Mouse (Mus musculus): ENCODE data around the gene Kcnab2.

DNA sequence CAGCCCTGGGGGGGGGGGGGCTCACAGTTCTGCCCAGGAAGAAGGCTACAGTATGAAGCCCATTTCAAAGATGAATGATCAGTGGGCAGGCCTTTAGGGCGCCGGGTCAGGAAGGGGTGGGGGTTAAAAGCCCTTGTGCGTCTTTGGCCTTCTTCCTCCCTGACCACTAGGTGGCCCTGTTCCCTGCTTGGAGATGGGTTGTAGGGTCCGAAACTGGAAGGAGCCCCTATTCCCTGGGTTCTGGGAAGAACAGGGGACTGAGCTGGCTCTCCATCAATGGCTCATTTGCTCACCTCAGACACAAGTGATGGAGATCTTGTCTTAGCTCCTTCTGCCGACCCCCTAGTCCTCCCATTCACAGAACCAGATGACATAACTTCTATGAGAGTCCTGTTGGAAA is 134.4 kb downstream of the Kcnab2 start:
- TF ChIP-seq POLR2A (IDR thresholded peaks at IDR 0.05; ENCODE audit: low read depth, low read length) (no peak), CTCF (IDR thresholded peaks at IDR 0.05; ENCODE audit: extremely low read depth, insufficient read depth, insufficient read length, insufficient replicate concordance) (peak; percentile 43; the same call in 1 of the 2 replicates)

Data from spleen, adult 2 months (tissue).